Mouse (Mus musculus): ENCODE measurements around the gene Smc3. TPM values are rescaled to one million over a fixed set of nuclear protein-coding genes. Genes with fewer than 3 reads are reported as not detected.

Smc3 gene
- total RNA-seq, 2 experiments from 2014 or later = 41.5 to 44.4 TPM

- DNase-seq (ENCODE audit: low spot score in 2 of 2) = no peak
Observed at GRCm38 (mm10) chr19:53690816-53691215, 90.6 kb downstream of the Smc3 start.

- DNase-seq (ENCODE audit: low spot score in 2 of 2) = no peak
Observed at GRCm38 (mm10) chr19:53694020-53694419, 93.8 kb downstream of the Smc3 start.

Other genes starting within 250 kb of the Smc3 start
- gene Gm10197, start 228.6 kb upstream of the Smc3 start, total RNA-seq (2021) = not detected
- 10 to 100 TPM; 37.2 to 38.9 TPM for gene Smndc1, start 209.8 kb upstream of the Smc3 start, total RNA-seq (2021)
- gene Dusp5, start 71.3 kb upstream of the Smc3 start, total RNA-seq (2021) = 10 to 100 TPM in 1 of 2 experiments, 1 to 10 TPM in 1; 9.3 to 10.1 TPM
- gene Nutf2-ps1, start 11.3 kb upstream of the Smc3 start, total RNA-seq (2021) = 10 to 100 TPM; 53.4 to 65.1 TPM
- 1 to 10 TPM; 2.1 to 3.0 TPM for gene Rbm20, start 76.9 kb downstream of the Smc3 start, total RNA-seq (2021)